Mouse (Mus musculus): ENCODE data around the gene Ctnna2.

GRCm38 (mm10) chr6:77628573-77629192 is 350.8 kb downstream of the Ctnna2 start:
- TF ChIP-seq GATA1 (IDR thresholded peaks at IDR 0.05; ENCODE audit: low read length): no peak
- TF ChIP-seq TAL1 (IDR thresholded peaks at IDR 0.05; ENCODE audit: low read length): no peak

All from erythroblast, embryonic 14.5 days (primary cell).